Mouse (Mus musculus) liver, embryonic 16.5 days (tissue): Measurements from ENCODE around the gene Tmem56. TPM values are rescaled to one million over a fixed set of nuclear protein-coding genes. Genes with fewer than 3 reads are reported as not detected.

ENCODE experiments used
- ATAC-seq: fragments of 200-750 bp; cut with Nextera tagmentation; 2 replicates; pipeline ENCODE4 v1.8.0; 2017; ENCODE audit warnings: low read depth, mild to moderate bottlenecking, moderate number of reproducible peaks, moderate library complexity
- H3K27ac ChIP-seq: fragments of 300-500 bp; sonication (generic); 2 replicates; pipeline ENCODE4 v1.5.1; 2014; ENCODE audit warnings: mild to moderate bottlenecking, low read length
- H3K27me3 ChIP-seq: fragments of 300-500 bp; sonication (generic); 2 replicates; pipeline ENCODE4 v1.6.1; 2014; ENCODE audit warnings: low read depth, low read length, mixed read lengths; ENCODE audit not compliant: control insufficient read depth, insufficient read depth
- H3K36me3 ChIP-seq: fragments of 300-500 bp; sonication (generic); 2 replicates; pipeline ENCODE4 v1.6.1; 2014; ENCODE audit warnings: mild to moderate bottlenecking; ENCODE audit not compliant: control insufficient read depth, insufficient read depth
- H3K4me1 ChIP-seq: fragments of 300-500 bp; sonication (generic); 2 replicates; pipeline ENCODE4 v1.6.1; 2014; ENCODE audit warnings: low read depth, low read length, mixed read lengths; ENCODE audit not compliant: control insufficient read depth
- H3K4me2 ChIP-seq: fragments of 300-500 bp; sonication (generic); 2 replicates; pipeline ENCODE4 v1.6.1; 2014; ENCODE audit warnings: low read depth, low read length, mixed read lengths
- H3K4me3 ChIP-seq: fragments of 300-500 bp; sonication (generic); 2 replicates; pipeline ENCODE4 v1.5.1; 2014; ENCODE audit warnings: low read depth, mild to moderate bottlenecking, low read length
- H3K9ac ChIP-seq: fragments of 300-500 bp; sonication (generic); 2 replicates; pipeline ENCODE4 v1.6.1; 2014; ENCODE audit warnings: low read depth, low read length
- H3K9me3 ChIP-seq: fragments of 300-500 bp; sonication (generic); replicated peaks from 2 replicates; pipeline ENCODE4 v1.6.1; 2016; ENCODE audit warnings: low read length; ENCODE audit not compliant: control insufficient read depth
- WGBS: fragments of 180-500 bp; shearing (Covaris S2); extraction: QIAGEN DNeasy Blood & Tissue Kit; methylation state at CpG from one replicate; pipeline ENCODE4 v1.1.7; 2014; ENCODE audit not compliant: insufficient replicate concordance; 5-methylcytosine and 5-hydroxymethylcytosine counted together
- polyA plus RNA-seq: library from polyadenylated mRNA; unstranded; fragments of >200 nt; fragmentation: Nextera tagmentation; extraction: Ambion mirVana; gene quantifications from 2 replicates; pipeline ENCODE4 v1.2.1, GENCODE M21; 2015

Tmem56 gene
- polyA plus RNA-seq, 1 experiment from 2014 or later: 12.8 TPM

- ATAC-seq: no peak
- H3K27me3 ChIP-seq: no peaks in the 10 kb centered on the region
- peaks cover 5% of the 10 kb centered on the region for H3K4me1 ChIP-seq
- no peaks in the 10 kb centered on the region for H3K9me3 ChIP-seq
- H3K4me3 ChIP-seq: no peak overlapping the region
- no peak overlapping the region for H3K27ac ChIP-seq
- no peak overlapping the region for H3K4me2 ChIP-seq
- no peak overlapping the region for H3K9ac ChIP-seq
- 22% methylated on average over 4 of the region's 4 CpGs for WGBS
- no peaks in the 10 kb centered on the region for H3K36me3 ChIP-seq
These were observed 122.5 kb downstream of the Tmem56 start for GRCm38 (mm10) chr3:121160424-121160823.

GRCm38 (mm10) chr3:121159566-121159965 lies 123.3 kb downstream of the Tmem56 start:
- H3K4me1 ChIP-seq: peaks cover 5% of the 10 kb centered on the region
- no peaks in the 10 kb centered on the region for H3K27me3 ChIP-seq
- no peak overlapping the region for H3K4me3 ChIP-seq
- ATAC-seq: no peak
- no peak overlapping the region for H3K27ac ChIP-seq
- H3K9me3 ChIP-seq: no peaks in the 10 kb centered on the region
- WGBS: 61% methylated on average over 10 of the region's 10 CpGs
- no peaks in the 10 kb centered on the region for H3K36me3 ChIP-seq
- no peak overlapping the region for H3K4me2 ChIP-seq
- no peak overlapping the region for H3K9ac ChIP-seq

- H3K9me3 ChIP-seq: no peaks in the 10 kb centered on the region
- no peak overlapping the region for H3K27ac ChIP-seq
- WGBS: 86% methylated on average over 16 of the region's 16 CpGs
These were observed 124.0 kb downstream of the Tmem56 start for GRCm38 (mm10) chr3:121158901-121159351.

GRCm38 (mm10) chr3:121157546-121158330 lies 125.2 kb downstream of the Tmem56 start:
- no peak overlapping the region for H3K4me2 ChIP-seq
- H3K27ac ChIP-seq: no peak overlapping the region
- H3K9me3 ChIP-seq: no peaks in the 10 kb centered on the region
- no peak for ATAC-seq
- H3K4me3 ChIP-seq: no peak overlapping the region
- 56% methylated on average over 10 of the region's 10 CpGs for WGBS
- no peaks in the 10 kb centered on the region for H3K4me1 ChIP-seq
- H3K27me3 ChIP-seq: no peaks in the 10 kb centered on the region
- no peaks in the 10 kb centered on the region for H3K36me3 ChIP-seq
- no peak overlapping the region for H3K9ac ChIP-seq

More at GRCm38 (mm10) chr3:121158901-121159351, 124.0 kb downstream of the Tmem56 start:
- Histone ChIP-seq H3K36me3 (no peaks in the 10 kb centered on the region), H3K4me2 (no peak overlapping the region), H3K9ac (no peak overlapping the region), H3K4me3 (no peak overlapping the region), H3K27me3 (no peaks in the 10 kb centered on the region), H3K4me1 (peaks cover 5% of the 10 kb centered on the region)
- no peak for ATAC-seq

GRCm38 (mm10) chr3:121156451-121157186 lies 126.3 kb downstream of the Tmem56 start:
- no peak overlapping the region for H3K27ac ChIP-seq
- no peaks in the 10 kb centered on the region for H3K36me3 ChIP-seq
- no peak overlapping the region for H3K4me3 ChIP-seq
- no peaks in the 10 kb centered on the region for H3K4me1 ChIP-seq
- ATAC-seq: no peak
- H3K27me3 ChIP-seq: no peaks in the 10 kb centered on the region
- H3K9me3 ChIP-seq: no peaks in the 10 kb centered on the region
- no peak overlapping the region for H3K4me2 ChIP-seq
- no peak overlapping the region for H3K9ac ChIP-seq
- 74% methylated on average over 11 of the region's 11 CpGs for WGBS

- Histone ChIP-seq H3K9ac (no peak overlapping the region), H3K4me3 (no peak overlapping the region), H3K27ac (no peak overlapping the region), H3K36me3 (no peaks in the 10 kb centered on the region), H3K27me3 (no peaks in the 10 kb centered on the region), H3K4me1 (no peaks in the 10 kb centered on the region), H3K4me2 (no peak overlapping the region), H3K9me3 (no peaks in the 10 kb centered on the region)
- WGBS: 48% methylated on average over 7 of the region's 7 CpGs
- ATAC-seq: no peak
These were observed 126.9 kb downstream of the Tmem56 start for GRCm38 (mm10) chr3:121156043-121156442.

Other genes starting within 250 kb of the Tmem56 start
- 1.3 and 1.7 TPM in 2 replicates for gene Rwdd3, start 111.4 kb downstream of the Tmem56 start, polyA plus RNA-seq
- gene Alg14, start 8.7 kb upstream of the Tmem56 start, polyA plus RNA-seq: 15.0 and 16.6 TPM in 2 replicates
- gene Cnn3, start 143.4 kb upstream of the Tmem56 start, polyA plus RNA-seq: 100.0 and 103 TPM in 2 replicates
- gene Slc44a3, start 249.3 kb upstream of the Tmem56 start, polyA plus RNA-seq: 19.0 and 22.8 TPM in 2 replicates